ENCODE assay signal across 29 mouse cellular contexts in the genomic region with DNA sequence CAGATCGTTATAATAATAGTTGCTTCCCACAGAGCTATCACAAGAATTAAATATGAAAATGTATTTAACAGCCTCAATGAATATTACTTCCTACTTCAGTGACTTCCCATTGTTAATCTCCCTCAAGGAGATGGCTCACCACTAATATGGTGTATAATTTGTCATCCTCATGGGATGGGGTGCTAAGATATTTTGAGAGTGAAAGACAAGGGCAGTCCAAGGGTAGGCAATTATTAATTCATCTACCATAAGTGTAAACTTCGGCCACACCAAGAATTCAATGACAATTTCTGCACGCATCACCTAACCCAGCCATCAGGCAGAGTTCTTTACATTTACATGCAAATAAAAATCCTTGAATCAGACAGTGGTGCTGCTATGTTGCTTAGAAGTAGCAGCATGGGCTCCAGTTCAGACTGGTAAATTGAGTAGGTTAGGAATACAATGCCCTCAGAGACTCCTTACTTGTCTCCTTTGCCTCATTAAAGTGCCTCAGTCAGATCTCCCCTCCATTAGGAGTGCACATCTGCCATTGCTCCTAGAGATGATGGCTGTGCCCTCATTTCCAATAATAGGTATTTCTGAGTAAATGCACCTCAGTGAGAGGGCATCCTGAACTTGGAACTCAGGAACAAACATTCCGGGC.
DNase-seq lines count a peak whose midpoint lies in the region; ATAC-seq and TF ChIP-seq lines count a peak whose summit lies in the region.
"Had no signal": no experiment of that assay in that cellular context is flagged by ENCODE, and none has a peak within 500 bp of the region (broad histone marks: within the 10 kb centered on the region; RNA-seq: fewer than 3 reads in every experiment).

No protein-coding gene starts in this region.

- no peak overlapping the region for H3K27ac ChIP-seq in forebrain, embryonic 12.5 days
- H3K27ac ChIP-seq in forebrain, embryonic 16.5 days (ENCODE audit: low read length), result no peak overlapping the region
- H3K27ac ChIP-seq in midbrain, embryonic 11.5 days (ENCODE audit: low read depth, low read length), result no peak overlapping the region
- no peak overlapping the region for H3K27ac ChIP-seq in midbrain, embryonic 15.5 days
- H3K27ac ChIP-seq: embryonic facial prominence, embryonic 12.5 days; hindbrain, embryonic 15.5 days; layer of hippocampus, adult 2 months; limb, embryonic 12.5 days; macrophage; stomach, postnatal 0 days had no signal

- no peaks in the 10 kb centered on the region for H3K9me3 ChIP-seq in forebrain, embryonic 12.5 days
- H3K9me3 ChIP-seq in forebrain, embryonic 16.5 days (ENCODE audit: control insufficient read depth, low read length), result no peaks in the 10 kb centered on the region
- no peaks in the 10 kb centered on the region for H3K9me3 ChIP-seq in midbrain, embryonic 11.5 days (ENCODE audit: control insufficient read depth, low read length)
- no peaks in the 10 kb centered on the region for H3K9me3 ChIP-seq in midbrain, embryonic 15.5 days
- H3K9me3 ChIP-seq: embryonic facial prominence, embryonic 12.5 days; heart, embryonic 12.5 days; hindbrain, embryonic 15.5 days; limb, embryonic 12.5 days had no signal

- H3K4me3 ChIP-seq in forebrain, embryonic 12.5 days (replicated peaks), result no peak overlapping the region
- H3K4me3 ChIP-seq in forebrain, embryonic 16.5 days (replicated peaks; ENCODE audit: low read length), result no peak overlapping the region
- no peak overlapping the region for H3K4me3 ChIP-seq in midbrain, embryonic 11.5 days (ENCODE audit: low read depth, low read length)
- H3K4me3 ChIP-seq in midbrain, embryonic 15.5 days, result no peak overlapping the region
- H3K4me3 ChIP-seq: embryonic facial prominence, embryonic 12.5 days; erythroblast, embryonic 14.5 days; heart, embryonic 12.5 days; hindbrain, embryonic 15.5 days; layer of hippocampus, adult 2 months; limb, embryonic 12.5 days had no signal

- no peaks in the 10 kb centered on the region for H3K4me1 ChIP-seq in forebrain, embryonic 12.5 days
- no peaks in the 10 kb centered on the region for H3K4me1 ChIP-seq in forebrain, embryonic 16.5 days (replicated peaks; ENCODE audit: control insufficient read depth, insufficient read depth, low read length)
- H3K4me1 ChIP-seq in midbrain, embryonic 11.5 days (ENCODE audit: control insufficient read depth, insufficient read depth, low read length), result no peaks in the 10 kb centered on the region
- no peaks in the 10 kb centered on the region for H3K4me1 ChIP-seq in midbrain, embryonic 15.5 days
- H3K4me1 ChIP-seq: embryonic facial prominence, embryonic 12.5 days; heart, embryonic 12.5 days; hindbrain, embryonic 15.5 days; limb, embryonic 12.5 days had no signal

- intact Hi-C loops in left cerebral cortex, postnatal 36 days (cut with DNase I), result no loop called here

- no peak overlapping the region for H3K9ac ChIP-seq in forebrain, embryonic 12.5 days
- no peak overlapping the region for H3K9ac ChIP-seq in forebrain, embryonic 16.5 days (replicated peaks; ENCODE audit: low read depth, low read length)
- no peak overlapping the region for H3K9ac ChIP-seq in midbrain, embryonic 11.5 days (ENCODE audit: low read length)
- H3K9ac ChIP-seq in midbrain, embryonic 15.5 days, result no peak overlapping the region
- H3K9ac ChIP-seq: embryonic facial prominence, embryonic 12.5 days; heart, embryonic 12.5 days; hindbrain, embryonic 15.5 days; limb, embryonic 12.5 days; liver, postnatal 0 days had no signal

- H3K27me3 ChIP-seq in forebrain, embryonic 12.5 days, result no peaks in the 10 kb centered on the region
- H3K27me3 ChIP-seq in forebrain, embryonic 16.5 days (replicated peaks; ENCODE audit: control insufficient read depth, insufficient read depth, low read length), result no peaks in the 10 kb centered on the region
- no peaks in the 10 kb centered on the region for H3K27me3 ChIP-seq in midbrain, embryonic 11.5 days (ENCODE audit: control insufficient read depth, insufficient read depth, low read length)
- no peaks in the 10 kb centered on the region for H3K27me3 ChIP-seq in midbrain, embryonic 15.5 days (replicated peaks)
- H3K27me3 ChIP-seq: embryonic facial prominence, embryonic 12.5 days; heart, embryonic 12.5 days; hindbrain, embryonic 15.5 days; limb, embryonic 12.5 days; Patski had no signal

- ATAC-seq in forebrain, embryonic 12.5 days (ENCODE audit: low FRiP score), result peak; percentile 41; the same call in 1 of the 2 replicates
- no peak for ATAC-seq in forebrain, embryonic 16.5 days
- peak; percentile 59 for ATAC-seq in midbrain, embryonic 11.5 days (ENCODE audit: low FRiP score)
- ATAC-seq in midbrain, embryonic 15.5 days (replicated peaks), result no peak; the same call in 1 of the 2 replicates
- ATAC-seq: activated CD4-positive, CD25-positive, alpha-beta regulatory T cell, adult 4 months; CD4-positive, CD25-positive, alpha-beta regulatory T cell, adult 4 months; intestine, embryonic 16.5 days; liver, postnatal 0 days; lung, postnatal 0 days; Patski had no signal

- WGBS in forebrain, embryonic 12.5 days, result 63% methylated on average over 4 of the region's 4 CpGs
- WGBS in forebrain, embryonic 16.5 days, result 63% methylated on average over 4 of the region's 4 CpGs
- WGBS in midbrain, embryonic 11.5 days, result 84% methylated on average over 4 of the region's 4 CpGs
- 61% methylated on average over 4 of the region's 4 CpGs for WGBS in midbrain, embryonic 15.5 days

- TF ChIP-seq CTCF in brain, embryonic 14.5 days (IDR thresholded peaks at IDR 0.05; ENCODE audit: borderline replicate concordance, extremely low read depth, insufficient read depth, insufficient read length), result no peak

- H3K36me3 ChIP-seq in forebrain, embryonic 12.5 days (replicated peaks), result no peaks in the 10 kb centered on the region
- H3K36me3 ChIP-seq in forebrain, embryonic 16.5 days (ENCODE audit: control insufficient read depth, insufficient read depth), result no peaks in the 10 kb centered on the region
- no peaks in the 10 kb centered on the region for H3K36me3 ChIP-seq in midbrain, embryonic 11.5 days (ENCODE audit: control insufficient read depth, insufficient read depth, low read length)
- no peaks in the 10 kb centered on the region for H3K36me3 ChIP-seq in midbrain, embryonic 15.5 days (replicated peaks)
- H3K36me3 ChIP-seq: embryonic facial prominence, embryonic 12.5 days; heart, embryonic 12.5 days; hindbrain, embryonic 15.5 days; limb, embryonic 12.5 days had no signal

- DNase-seq in midbrain, embryonic 11.5 days (ENCODE audit: low spot score, missing footprints), result no peak
- peak; percentile 58 for DNase-seq in brain, embryonic 14.5 days (ENCODE audit: low read depth)
- no peak for DNase-seq in kidney, adult 11 months
- DNase-seq in left cerebral cortex, postnatal 36 days (ENCODE audit: low spot score in 2 of 2), result no peak
- DNase-seq: adrenal gland, postnatal 14 days; cerebellum, adult 11-12 months; cerebellum, postnatal 10 days; gastrocnemius, postnatal 25 days; heart, adult 18-20 months; heart, postnatal 10 days; kidney, postnatal 25 days; liver, postnatal 0 days had no signal

- no peak for TF ChIP-seq POLR2A in brain, embryonic 14.5 days (IDR thresholded peaks at IDR 0.05; ENCODE audit: borderline replicate concordance, extremely low read depth, insufficient read depth, insufficient read length, poor library complexity, severe bottlenecking)

- H3K4me2 ChIP-seq in forebrain, embryonic 12.5 days, result no peak overlapping the region
- no peak overlapping the region for H3K4me2 ChIP-seq in forebrain, embryonic 16.5 days (ENCODE audit: low read length)
- H3K4me2 ChIP-seq in midbrain, embryonic 11.5 days, result no peak overlapping the region
- no peak overlapping the region for H3K4me2 ChIP-seq in midbrain, embryonic 15.5 days
- H3K4me2 ChIP-seq: embryonic facial prominence, embryonic 12.5 days; heart, embryonic 12.5 days; hindbrain, embryonic 15.5 days; limb, embryonic 12.5 days; liver, embryonic 11.5 days had no signal

Comparison
In these comparisons a context has a peak if more than half of its experiments do, and no peak if none do; other contexts are left out.
1. ATAC-seq: peak in forebrain, embryonic 12.5 days (single experiment) and midbrain, embryonic 11.5 days (single experiment); none in forebrain, embryonic 16.5 days (single experiment) and midbrain, embryonic 15.5 days (single experiment).